Mouse (Mus musculus): ENCODE data around the gene Klrb1. TPM values are rescaled to one million over a fixed set of nuclear protein-coding genes. Genes with fewer than 3 reads are reported as not detected.
"Not testable (repeated sequence)": the region's sequence is repeated elsewhere in the genome, so short reads cannot be mapped to it uniquely, and the experiment has no call there.

The Klrb1 gene
- polyA plus RNA-seq, 1 experiment = not detected

DNA sequence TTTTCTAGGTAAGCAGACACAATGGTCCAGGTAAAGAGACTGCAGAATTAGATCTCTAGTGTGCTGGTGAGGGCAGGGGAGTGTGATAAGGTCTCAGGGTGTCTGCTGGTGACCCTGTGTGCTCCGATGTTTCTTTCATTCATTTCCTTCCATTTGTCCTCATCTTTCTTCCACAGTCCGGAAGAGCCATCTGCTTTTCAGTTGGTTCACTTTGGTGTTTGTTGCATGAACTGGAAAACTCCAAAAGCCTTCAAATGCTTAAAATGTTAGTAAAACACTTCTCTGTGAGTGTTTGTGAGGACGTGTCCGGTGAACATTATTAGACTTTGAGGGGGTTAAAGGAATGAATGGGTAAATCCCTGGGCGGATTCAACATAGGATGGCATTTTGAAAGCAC, 38.3 kb upstream of the Klrb1 start:
- Histone ChIP-seq H3K4me3 (replicated peaks; ENCODE audit: insufficient read depth, low read depth, low read length) (peak overlapping the region; percentile 66), H3K4me1 (ENCODE audit: control insufficient read depth, insufficient read depth, low read length) (no peaks in the 10 kb centered on the region), H3K27me3 (ENCODE audit: control insufficient read depth, insufficient read depth, low read length) (no peaks in the 10 kb centered on the region), H3K27ac (ENCODE audit: insufficient read depth, low read length) (no peak overlapping the region)
- peak in 1 of 2 experiments; percentile 15 for DNase-seq
- TF ChIP-seq CTCF (IDR thresholded peaks at IDR 0.05; ENCODE audit: borderline replicate concordance, insufficient read depth, low read depth, low read length) = no peak
- TF ChIP-seq POLR2A (IDR thresholded peaks at IDR 0.05; ENCODE audit: borderline replicate concordance, insufficient read depth, low read length) = no peak
- WGBS = 30% methylated on average over 5 of the region's 5 CpGs

DNA sequence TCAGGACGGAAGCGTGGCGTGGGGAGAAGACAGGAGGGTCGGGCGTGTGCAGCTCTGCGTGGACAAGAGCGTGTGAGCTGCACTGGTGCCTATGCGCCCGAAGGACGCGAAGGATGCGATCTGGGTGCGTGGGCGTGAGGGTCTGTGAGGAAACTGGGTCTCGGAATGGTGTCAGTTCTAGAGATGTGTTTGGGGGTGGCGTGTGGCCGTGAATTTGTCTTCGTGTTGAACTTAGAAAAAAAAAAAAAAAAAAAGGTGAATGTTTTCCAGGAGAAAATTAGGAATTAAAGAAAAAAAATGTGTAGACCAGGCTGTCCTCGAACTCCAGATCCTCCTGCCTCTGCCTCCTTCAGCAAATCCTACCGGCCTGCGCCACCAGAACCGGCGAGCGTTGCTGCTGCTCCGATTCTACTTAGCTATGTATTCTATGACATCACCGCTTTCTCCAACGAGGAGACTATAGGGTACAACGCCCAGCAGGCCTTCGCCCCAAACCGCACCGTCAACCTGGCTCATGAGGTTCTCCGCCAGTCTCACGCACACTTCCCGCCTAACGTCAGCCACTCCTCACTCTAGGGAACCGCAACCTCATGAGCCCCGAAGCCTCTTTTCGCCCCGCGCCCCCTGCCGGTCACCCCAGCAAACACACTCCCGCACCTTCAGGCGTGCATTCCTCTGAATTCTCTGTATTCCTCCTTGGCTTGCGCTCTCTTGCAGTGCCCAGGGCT, 37.7 kb upstream of the Klrb1 start:
- H3K27me3 ChIP-seq (ENCODE audit: control insufficient read depth, insufficient read depth, low read length); H3K4me1 ChIP-seq (ENCODE audit: control insufficient read depth, insufficient read depth, low read length): not testable (repeated sequence)
- WGBS = under 1% methylated on average over 44 of the region's 44 CpGs
- Histone ChIP-seq H3K27ac (ENCODE audit: insufficient read depth, low read length) (peak overlapping the region; percentile 38), H3K4me3 (replicated peaks; ENCODE audit: insufficient read depth, low read depth, low read length) (peak overlapping the region; percentile 85)
- DNase-seq = peak; percentile 92 to 95
- TF ChIP-seq CTCF (IDR thresholded peaks at IDR 0.05; ENCODE audit: borderline replicate concordance, insufficient read depth, low read depth, low read length) (peak; percentile 70), POLR2A (IDR thresholded peaks at IDR 0.05; ENCODE audit: borderline replicate concordance, insufficient read depth, low read length) (peak; percentile 75; the same call in 1 of the 2 replicates)

DNA sequence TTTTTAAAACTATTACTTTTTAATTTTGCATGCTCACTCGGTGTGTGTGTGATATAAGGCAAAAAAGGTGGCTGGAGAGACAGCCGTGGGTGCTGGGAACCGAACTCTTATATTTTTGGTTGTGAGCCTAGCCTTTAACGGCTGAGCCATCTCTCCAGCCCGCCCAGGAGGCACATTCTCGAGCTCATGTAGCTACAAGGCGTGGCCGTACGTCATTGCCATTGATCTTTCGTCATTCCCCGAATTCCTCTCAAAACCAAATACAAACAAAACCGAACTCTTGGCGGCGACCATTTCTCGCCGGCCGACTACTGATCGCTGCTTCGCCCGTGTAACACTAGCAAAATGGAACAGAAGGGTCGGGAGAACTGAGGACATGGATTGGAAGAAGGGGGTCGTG, 37.2 kb upstream of the Klrb1 start:
- H3K27me3 ChIP-seq (ENCODE audit: control insufficient read depth, insufficient read depth, low read length); H3K4me1 ChIP-seq (ENCODE audit: control insufficient read depth, insufficient read depth, low read length): not testable (repeated sequence)
- under 1% methylated on average over 22 of the region's 22 CpGs for WGBS
- DNase-seq = peak; percentile 89 to 97
- Histone ChIP-seq H3K27ac (ENCODE audit: insufficient read depth, low read length) (peak overlapping the region; percentile 38), H3K4me3 (replicated peaks; ENCODE audit: insufficient read depth, low read depth, low read length) (peak overlapping the region; percentile 50)

DNA sequence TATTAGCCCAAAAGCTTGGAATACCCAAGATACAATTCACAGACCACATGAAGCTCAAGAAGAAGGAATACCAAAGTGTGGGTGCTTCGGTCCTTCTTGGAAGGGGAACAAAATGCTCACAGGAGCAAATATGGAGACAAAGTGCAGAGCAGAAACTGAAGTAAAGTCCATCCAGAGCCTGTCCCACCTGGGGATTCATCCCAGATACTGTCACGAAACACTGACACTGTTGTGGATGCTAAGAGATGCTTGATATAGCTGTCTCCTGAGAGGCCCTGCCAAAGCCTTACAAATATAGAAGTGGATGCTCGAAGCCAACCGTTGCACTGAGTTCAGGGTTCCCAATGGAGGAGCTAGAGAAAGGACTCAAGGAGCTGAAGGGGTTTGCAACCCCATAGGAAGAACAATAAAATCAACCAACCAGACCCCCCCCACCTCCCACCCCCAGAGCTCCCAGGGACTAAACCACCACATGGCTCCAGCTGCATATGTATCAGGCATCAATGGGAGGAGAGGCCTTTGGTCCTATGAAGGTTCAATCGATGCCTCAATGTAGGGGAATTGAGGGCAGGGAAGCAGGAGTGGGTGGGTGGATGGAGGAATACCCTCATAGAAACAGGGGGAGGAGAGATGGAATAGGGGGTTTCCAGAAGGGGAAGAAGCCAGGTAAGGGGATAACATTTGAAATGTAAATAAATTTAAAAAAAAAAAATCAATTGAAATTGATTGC, 36.5 kb upstream of the Klrb1 start:
- no peak overlapping the region for H3K27ac ChIP-seq (ENCODE audit: insufficient read depth, low read length)
- 76% methylated on average over 5 of the region's 5 CpGs for WGBS
- H3K4me1 ChIP-seq (ENCODE audit: control insufficient read depth, insufficient read depth, low read length) = peaks cover 4% of the 10 kb centered on the region; the same call in 1 of the 2 replicates
- no peak for TF ChIP-seq POLR2A (IDR thresholded peaks at IDR 0.05; ENCODE audit: borderline replicate concordance, insufficient read depth, low read length)
- DNase-seq = peak; percentile 18 to 30
- H3K27me3 ChIP-seq (ENCODE audit: control insufficient read depth, insufficient read depth, low read length) = no peaks in the 10 kb centered on the region
- no peak overlapping the region for H3K4me3 ChIP-seq (replicated peaks; ENCODE audit: insufficient read depth, low read depth, low read length)

DNA sequence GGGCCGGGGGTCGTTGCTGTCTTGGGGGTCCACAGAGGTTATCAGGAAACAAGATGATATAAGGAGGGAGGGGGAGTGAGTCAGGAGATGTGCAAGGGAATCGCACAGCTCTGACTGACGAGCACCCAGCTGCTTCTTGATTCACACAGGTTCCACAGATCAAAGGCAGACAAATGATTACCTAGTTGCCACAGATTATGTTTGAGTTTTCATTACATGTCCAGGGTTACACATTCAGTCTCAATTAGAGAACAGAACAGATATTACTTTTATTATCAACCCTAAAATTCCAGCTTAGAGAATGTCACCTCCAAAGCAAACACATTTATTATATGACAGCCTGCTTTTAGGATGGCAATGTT, 32.5 kb upstream of the Klrb1 start:
- 76% methylated on average over 4 of the region's 4 CpGs for WGBS
- H3K27me3 ChIP-seq (ENCODE audit: control insufficient read depth, insufficient read depth, low read length); H3K4me1 ChIP-seq (ENCODE audit: control insufficient read depth, insufficient read depth, low read length); H3K4me3 ChIP-seq (replicated peaks; ENCODE audit: insufficient read depth, low read depth, low read length); H3K27ac ChIP-seq (ENCODE audit: insufficient read depth, low read length); DNase-seq: not testable (repeated sequence)

DNA sequence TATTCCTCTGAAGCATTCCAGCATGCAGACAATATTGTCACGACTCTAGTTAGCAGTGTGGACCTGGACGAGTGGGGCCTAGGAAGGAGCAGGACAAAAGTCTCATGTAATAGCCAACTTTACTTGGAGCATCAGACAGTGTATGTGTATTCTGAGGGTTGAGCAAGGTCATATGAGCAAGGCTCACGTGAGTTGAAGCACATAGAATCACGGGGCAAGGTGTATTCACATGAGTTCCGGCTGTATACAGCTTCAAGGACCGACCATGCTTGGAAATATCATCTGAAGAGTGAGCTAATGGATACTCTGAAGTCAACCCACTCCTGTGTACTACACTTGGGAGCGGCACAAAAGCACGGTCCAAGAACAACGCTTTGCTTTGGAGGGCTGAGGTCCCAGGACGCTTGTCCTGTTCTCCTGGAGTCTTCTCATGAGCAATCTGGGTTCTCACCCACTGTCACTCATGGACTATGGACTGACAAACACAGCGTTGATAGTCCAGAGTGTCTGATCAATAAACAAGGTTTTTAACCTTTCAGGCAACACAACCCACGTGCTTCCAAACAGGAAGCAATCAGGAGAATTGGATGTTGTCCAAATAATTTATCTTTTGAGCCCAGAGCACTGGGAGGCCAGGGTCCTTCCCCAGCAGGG, 32.0 kb upstream of the Klrb1 start:
- not testable (repeated sequence) for H3K4me3 ChIP-seq (replicated peaks; ENCODE audit: insufficient read depth, low read depth, low read length); H3K4me1 ChIP-seq (ENCODE audit: control insufficient read depth, insufficient read depth, low read length); H3K27me3 ChIP-seq (ENCODE audit: control insufficient read depth, insufficient read depth, low read length); DNase-seq
- peak overlapping the region; percentile 26; the same call in 1 of the 2 replicates for H3K27ac ChIP-seq (ENCODE audit: insufficient read depth, low read length)
- WGBS = 75% methylated on average over 12 of the region's 12 CpGs

DNA sequence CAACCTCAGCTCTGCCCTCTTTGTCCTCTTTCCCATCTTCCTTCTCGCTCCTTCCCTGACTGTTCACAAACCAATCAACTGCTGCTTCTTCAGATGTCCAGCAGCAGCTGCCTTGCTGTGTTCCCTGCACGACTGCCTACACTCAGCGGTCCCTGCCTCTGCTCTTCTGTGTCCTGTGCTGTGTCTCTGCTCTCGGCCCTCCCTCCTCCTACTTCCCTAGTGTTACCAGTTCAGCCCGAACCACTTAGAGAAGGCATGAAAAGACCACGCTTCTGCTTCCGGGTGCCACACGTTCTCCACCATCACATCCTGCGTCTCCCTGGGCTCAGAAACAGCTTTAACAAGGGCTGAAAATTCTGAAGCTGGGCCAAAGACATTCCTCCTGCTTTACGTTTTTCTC, 31.4 kb upstream of the Klrb1 start:
- not testable (repeated sequence) for H3K27me3 ChIP-seq (ENCODE audit: control insufficient read depth, insufficient read depth, low read length); H3K4me1 ChIP-seq (ENCODE audit: control insufficient read depth, insufficient read depth, low read length)
- peak overlapping the region; percentile 52 for H3K4me3 ChIP-seq (replicated peaks; ENCODE audit: insufficient read depth, low read depth, low read length)
- DNase-seq = peak; percentile 44 to 51
- H3K27ac ChIP-seq (ENCODE audit: insufficient read depth, low read length) = peak overlapping the region; percentile 26; the same call in 1 of the 2 replicates
- 15% methylated on average over 10 of the region's 10 CpGs for WGBS

DNA sequence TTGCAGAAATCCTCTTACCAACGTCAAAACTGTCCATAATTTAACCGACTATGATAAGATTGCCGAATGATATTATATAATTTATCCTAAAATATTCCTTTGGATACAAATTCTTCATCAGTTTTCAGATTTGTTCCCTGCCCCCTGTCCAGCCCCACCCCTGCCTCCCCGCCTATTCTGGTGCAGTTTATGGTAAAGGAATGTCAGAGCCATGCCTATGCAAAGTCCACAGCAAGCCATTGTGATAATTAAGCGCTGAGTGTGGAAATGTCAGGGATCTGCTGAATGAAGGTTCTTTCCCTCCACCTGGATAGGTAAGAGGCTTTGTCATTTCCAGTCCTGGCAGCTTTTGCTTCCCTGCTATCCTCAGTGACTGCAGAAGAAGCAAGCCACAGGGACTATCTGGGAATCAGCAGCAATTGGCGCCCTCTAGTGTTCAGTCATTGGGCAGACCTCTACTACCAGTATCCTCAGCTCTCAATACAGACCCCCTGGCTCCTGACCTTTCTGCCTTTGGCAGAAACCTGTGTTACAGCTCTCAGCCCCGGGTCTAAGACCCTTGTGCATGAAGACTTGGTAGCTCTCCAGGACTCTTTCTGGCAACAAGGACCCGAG, 30.9 kb upstream of the Klrb1 start:
- peak; percentile 84 to 88 for DNase-seq
- peak; percentile 63 for TF ChIP-seq CTCF (IDR thresholded peaks at IDR 0.05; ENCODE audit: borderline replicate concordance, insufficient read depth, low read depth, low read length)
- H3K4me1 ChIP-seq (ENCODE audit: control insufficient read depth, insufficient read depth, low read length); H3K27me3 ChIP-seq (ENCODE audit: control insufficient read depth, insufficient read depth, low read length); H3K4me3 ChIP-seq (replicated peaks; ENCODE audit: insufficient read depth, low read depth, low read length): not testable (repeated sequence)
- H3K27ac ChIP-seq (ENCODE audit: insufficient read depth, low read length) = peak overlapping the region; percentile 26; the same call in 1 of the 2 replicates
- WGBS = 35% methylated on average over 8 of the region's 8 CpGs

DNA sequence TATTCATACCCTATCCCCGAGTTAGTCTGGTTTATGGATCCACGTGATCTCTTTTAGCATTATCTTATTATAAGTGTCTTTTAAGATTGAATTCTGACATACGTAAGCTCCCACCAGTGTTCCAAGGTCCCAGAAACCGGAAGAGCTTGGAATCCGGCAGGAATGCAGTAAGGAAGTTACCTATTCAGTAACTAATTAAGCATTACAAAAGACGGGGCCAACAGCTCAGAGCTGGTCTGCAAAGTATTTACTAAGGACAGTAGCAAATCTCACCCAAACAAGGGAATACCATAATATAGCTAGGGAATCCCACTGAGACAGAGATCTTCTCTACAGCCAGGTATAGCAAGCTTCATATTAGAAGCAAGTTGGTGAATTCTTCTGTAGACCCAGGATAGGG, 24.1 kb upstream of the Klrb1 start:
- not testable (repeated sequence) for H3K4me3 ChIP-seq (replicated peaks; ENCODE audit: insufficient read depth, low read depth, low read length); H3K27ac ChIP-seq (ENCODE audit: insufficient read depth, low read length); DNase-seq; H3K4me1 ChIP-seq (ENCODE audit: control insufficient read depth, insufficient read depth, low read length); H3K27me3 ChIP-seq (ENCODE audit: control insufficient read depth, insufficient read depth, low read length)
- WGBS = 71% methylated on average over 6 of the region's 6 CpGs

Data from cerebellum, adult 2 months (tissue).